Mouse (Mus musculus): ENCODE results near the gene Anapc4. TPM values are rescaled to one million over a fixed set of nuclear protein-coding genes. Genes with fewer than 3 reads are reported as not detected.

Gene Anapc4
- polyA plus RNA-seq, 1 experiment from 2014 or later, result 95.9 TPM

DNA sequence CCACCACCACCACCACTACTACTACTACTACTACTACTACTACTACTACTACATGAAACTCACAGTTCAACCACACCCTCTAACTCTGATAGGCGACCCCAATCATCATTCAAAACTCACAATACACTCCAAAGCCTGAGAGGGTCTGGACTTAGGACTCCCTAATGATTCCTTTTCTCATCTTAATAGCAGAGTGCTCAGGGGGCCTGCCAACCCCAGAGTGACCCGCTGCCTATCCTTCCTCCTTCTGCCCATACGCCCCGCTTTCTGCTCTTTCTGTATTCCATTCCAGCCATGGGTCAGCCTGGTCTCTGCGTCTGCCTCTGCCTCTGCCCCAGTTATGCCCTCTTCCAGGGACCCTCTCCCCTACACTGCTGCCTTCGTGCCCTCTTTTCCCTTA, 46.1 kb downstream of the Anapc4 start:
- no peaks in the 10 kb centered on the region for H3K4me1 ChIP-seq (replicated peaks)
- H3K27ac ChIP-seq, result no peak overlapping the region
- no peaks in the 10 kb centered on the region for H3K36me3 ChIP-seq
- no peaks in the 10 kb centered on the region for H3K9me3 ChIP-seq
- H3K4me3 ChIP-seq, result no peak overlapping the region
- H3K27me3 ChIP-seq (ENCODE audit: insufficient read depth, poor library complexity, severe bottlenecking), result peaks cover 10% of the 10 kb centered on the region
- WGBS, result 83% methylated on average over 6 of the region's 6 CpGs
- DNase-seq (ENCODE audit: low spot score), result no peak

DNA sequence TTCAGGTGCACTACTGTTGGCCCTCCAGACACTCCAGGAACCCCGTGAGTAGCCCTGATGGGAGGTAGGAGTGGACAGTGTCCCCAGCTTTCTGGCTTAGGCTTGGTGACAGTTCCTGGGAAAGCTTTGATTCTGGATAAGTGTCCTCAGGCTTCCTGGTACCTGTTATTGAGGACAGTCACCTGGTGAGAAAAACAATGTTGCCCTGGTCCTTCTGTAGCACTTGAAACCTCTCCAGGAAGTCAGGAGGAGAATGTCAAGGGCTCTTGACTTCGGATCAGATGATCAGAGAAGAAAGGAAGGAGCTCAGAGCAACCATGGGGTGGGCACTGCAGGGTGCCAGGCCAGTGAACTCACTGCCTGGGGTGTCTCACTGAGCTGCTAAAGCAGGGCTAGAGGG, 48.6 kb downstream of the Anapc4 start:
- DNase-seq (ENCODE audit: low spot score), result no peak
- 36% methylated on average over 2 of the region's 2 CpGs for whole genome bisulfite sequencing
- Histone ChIP-seq H3K36me3 (no peaks in the 10 kb centered on the region), H3K9me3 (no peaks in the 10 kb centered on the region), H3K4me1 (replicated peaks) (no peaks in the 10 kb centered on the region), H3K4me3 (no peak overlapping the region), H3K27me3 (ENCODE audit: insufficient read depth, poor library complexity, severe bottlenecking) (peaks cover 10% of the 10 kb centered on the region), H3K27ac (no peak overlapping the region)

DNA sequence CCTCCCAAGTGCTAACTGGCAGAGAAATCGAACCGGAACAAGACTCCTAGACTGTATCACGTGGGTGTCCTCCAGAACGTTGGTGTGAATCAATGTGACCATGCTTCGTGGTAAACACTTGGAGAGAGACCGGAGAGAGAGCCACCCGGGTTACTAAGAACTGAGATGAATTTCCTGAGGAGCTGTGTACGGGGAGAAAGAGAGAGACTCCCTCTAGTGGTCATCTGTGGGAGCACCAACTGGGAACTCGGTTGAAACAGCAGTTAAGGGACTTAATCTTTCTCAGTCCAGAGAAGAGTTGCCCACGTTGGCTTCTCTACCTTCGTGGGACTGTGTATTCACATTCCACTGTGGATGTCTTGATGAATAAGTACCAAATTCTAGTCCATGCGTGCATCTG, 53.3 kb downstream of the Anapc4 start:
- H3K4me1 ChIP-seq (replicated peaks), result no peaks in the 10 kb centered on the region
- WGBS, result 55% methylated on average over 12 of the region's 12 CpGs
- H3K4me3 ChIP-seq, result no peak overlapping the region
- no peaks in the 10 kb centered on the region for H3K36me3 ChIP-seq
- H3K27ac ChIP-seq, result no peak overlapping the region
- H3K9me3 ChIP-seq, result no peaks in the 10 kb centered on the region
- H3K27me3 ChIP-seq (ENCODE audit: insufficient read depth, poor library complexity, severe bottlenecking), result no peaks in the 10 kb centered on the region
- DNase-seq (ENCODE audit: low spot score), result peak; percentile 31

DNA sequence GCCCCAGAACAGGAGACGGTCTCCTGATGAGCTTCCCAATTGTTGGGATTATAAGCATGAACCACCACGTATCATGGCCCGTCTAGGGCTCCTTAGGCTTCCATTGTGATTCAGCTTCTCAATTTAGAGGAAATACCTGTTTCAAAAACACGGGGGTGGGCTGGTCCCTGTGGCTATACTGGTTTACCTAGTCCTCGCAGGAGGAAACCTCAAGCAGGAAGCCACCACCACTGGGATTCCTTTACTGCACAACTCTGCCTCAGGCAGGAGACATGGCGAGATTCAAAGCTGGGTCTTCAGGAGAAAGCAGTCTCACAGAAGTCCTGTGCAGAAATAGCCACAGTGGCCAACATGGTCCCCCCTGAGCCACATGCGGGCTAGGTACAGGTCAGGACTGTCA, 56.1 kb downstream of the Anapc4 start:
- no peaks in the 10 kb centered on the region for H3K36me3 ChIP-seq
- no peaks in the 10 kb centered on the region for H3K27me3 ChIP-seq (ENCODE audit: insufficient read depth, poor library complexity, severe bottlenecking)
- H3K9me3 ChIP-seq, result 0 out of 2 replicates have a peak, but pooled peaks cover 5% of the 10 kb centered on the region
- DNase-seq (ENCODE audit: low spot score), result no peak
- H3K27ac ChIP-seq, result no peak overlapping the region
- no peaks in the 10 kb centered on the region for H3K4me1 ChIP-seq (replicated peaks)
- 83% methylated on average over 7 of the region's 7 CpGs for WGBS
- no peak overlapping the region for H3K4me3 ChIP-seq

DNA sequence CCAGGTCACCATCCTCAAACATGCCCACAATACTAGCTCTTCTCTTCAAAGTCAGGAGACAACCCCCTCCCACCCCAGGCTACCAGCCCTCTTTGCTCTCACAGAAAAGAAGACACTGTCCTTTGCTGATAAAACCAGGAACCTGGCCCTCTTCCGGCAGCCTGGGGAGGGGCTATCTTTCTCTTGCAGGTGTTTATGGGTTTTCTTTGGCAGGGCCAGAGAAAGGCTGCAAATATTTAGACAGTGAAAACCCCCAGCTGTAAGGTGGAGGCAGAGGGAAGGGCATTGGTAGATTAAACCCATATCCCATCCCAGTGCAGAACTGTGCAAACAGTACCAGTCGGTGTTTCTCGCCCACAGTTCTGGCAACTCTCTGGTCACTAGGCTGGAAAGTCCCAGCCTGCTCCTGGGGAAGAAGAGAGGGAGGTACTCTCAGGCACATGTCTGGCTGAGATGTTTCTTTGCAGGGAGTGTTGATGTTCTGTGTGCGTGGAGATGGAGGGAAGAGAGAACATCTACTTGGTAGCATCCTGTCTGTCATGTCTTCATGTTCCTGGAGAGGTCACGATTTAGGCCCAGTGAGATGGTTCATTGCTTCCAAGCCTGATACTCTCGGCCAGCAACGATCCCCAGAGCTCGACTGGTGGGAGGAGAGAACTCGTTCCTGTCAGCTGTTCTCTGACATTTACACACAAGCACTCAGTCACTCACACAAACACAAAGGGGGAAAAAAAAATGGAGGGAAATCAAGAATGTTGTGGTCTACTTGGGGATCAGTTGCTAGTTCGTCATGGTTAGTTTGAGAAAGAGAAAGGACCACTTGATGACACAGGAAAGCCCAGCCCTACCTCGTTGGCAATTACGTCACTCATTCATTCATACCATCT, 58.4 kb downstream of the Anapc4 start:
- 71% methylated on average over 12 of the region's 12 CpGs for WGBS

DNA sequence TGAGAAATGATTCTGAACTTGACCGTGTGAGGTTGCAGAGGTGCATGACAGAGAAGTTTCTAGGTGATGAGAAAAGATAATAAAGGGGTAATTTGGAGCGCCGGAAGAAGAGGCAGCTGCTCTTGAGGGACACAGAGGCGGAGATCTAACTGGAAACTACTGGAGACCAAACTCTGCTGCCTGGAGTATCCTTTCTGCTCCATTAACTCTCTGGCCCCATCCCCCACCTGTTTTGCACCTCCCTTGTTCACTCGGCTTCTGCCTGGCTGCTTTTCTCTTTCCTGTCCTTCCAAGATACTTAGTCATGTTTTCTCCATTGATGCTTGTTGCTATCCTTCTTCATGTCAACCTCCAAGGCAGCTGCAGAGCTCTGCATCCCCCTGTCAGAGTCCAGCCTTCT, 60.1 kb downstream of the Anapc4 start:
- Histone ChIP-seq H3K36me3 (no peaks in the 10 kb centered on the region), H3K27ac (no peak overlapping the region), H3K4me3 (no peak overlapping the region), H3K27me3 (ENCODE audit: insufficient read depth, poor library complexity, severe bottlenecking) (no peaks in the 10 kb centered on the region), H3K9me3 (0 out of 2 replicates have a peak, but pooled peaks cover 5% of the 10 kb centered on the region), H3K4me1 (replicated peaks) (no peaks in the 10 kb centered on the region)
- 84% methylated on average over 5 of the region's 5 CpGs for WGBS
- no peak for DNase-seq (ENCODE audit: low spot score)

More for the DNA sequence above, 58.4 kb downstream of the Anapc4 start:
- Histone ChIP-seq H3K4me1 (replicated peaks) (no peaks in the 10 kb centered on the region), H3K27me3 (ENCODE audit: insufficient read depth, poor library complexity, severe bottlenecking) (no peaks in the 10 kb centered on the region), H3K36me3 (no peaks in the 10 kb centered on the region), H3K27ac (no peak overlapping the region), H3K9me3 (0 out of 2 replicates have a peak, but pooled peaks cover 5% of the 10 kb centered on the region), H3K4me3 (no peak overlapping the region)
- DNase-seq (ENCODE audit: low spot score), result no peak

DNA sequence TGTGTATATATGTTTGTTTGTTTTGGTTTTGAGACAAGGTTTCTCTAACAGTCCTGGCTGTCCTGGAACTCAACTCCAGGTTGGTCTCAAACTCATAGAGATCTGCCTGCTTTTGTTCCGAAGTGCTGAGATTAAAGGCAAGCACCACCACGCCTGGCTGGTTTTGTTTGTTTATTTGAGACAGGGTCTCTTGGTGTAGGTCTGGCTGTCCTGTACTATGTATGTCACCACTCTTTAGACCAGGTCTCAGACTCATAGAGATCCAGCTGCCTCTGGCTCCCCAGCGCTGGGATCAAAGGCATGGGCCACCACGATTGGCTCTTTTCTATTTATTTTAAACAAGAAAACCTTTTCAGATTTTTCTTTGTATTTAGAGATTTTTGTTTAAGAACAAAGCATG, 70.4 kb downstream of the Anapc4 start:
- Histone ChIP-seq H3K4me3 (no peak overlapping the region), H3K27ac (no peak overlapping the region), H3K4me1 (replicated peaks) (peaks cover 15% of the 10 kb centered on the region), H3K27me3 (ENCODE audit: insufficient read depth, poor library complexity, severe bottlenecking) (no peaks in the 10 kb centered on the region), H3K36me3 (no peaks in the 10 kb centered on the region), H3K9me3 (no peaks in the 10 kb centered on the region)
- DNase-seq (ENCODE audit: low spot score), result peak; percentile 8
- WGBS, result 36% methylated on average over 4 of the region's 4 CpGs

DNA sequence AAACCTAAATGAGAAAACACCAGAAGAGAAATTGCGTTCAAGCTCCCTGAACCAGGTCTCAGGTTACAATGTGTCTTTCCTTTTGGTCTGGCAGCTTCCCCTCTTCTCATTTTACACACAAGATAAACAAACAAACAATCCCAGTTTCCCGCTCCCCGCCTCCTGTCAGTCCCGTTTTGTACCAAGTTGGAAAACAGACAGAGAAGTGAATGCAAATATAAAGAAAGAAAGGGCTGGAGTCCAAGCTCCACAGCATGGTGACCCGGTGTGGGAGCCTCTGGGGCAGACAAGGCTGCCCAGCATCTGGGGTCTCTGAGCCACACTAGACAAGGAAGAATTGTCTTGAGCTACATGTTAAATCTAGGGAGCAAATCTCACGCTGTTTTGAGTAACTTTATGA, 70.9 kb downstream of the Anapc4 start:
- no peaks in the 10 kb centered on the region for H3K27me3 ChIP-seq (ENCODE audit: insufficient read depth, poor library complexity, severe bottlenecking)
- WGBS, result 19% methylated on average over 6 of the region's 6 CpGs

DNA sequence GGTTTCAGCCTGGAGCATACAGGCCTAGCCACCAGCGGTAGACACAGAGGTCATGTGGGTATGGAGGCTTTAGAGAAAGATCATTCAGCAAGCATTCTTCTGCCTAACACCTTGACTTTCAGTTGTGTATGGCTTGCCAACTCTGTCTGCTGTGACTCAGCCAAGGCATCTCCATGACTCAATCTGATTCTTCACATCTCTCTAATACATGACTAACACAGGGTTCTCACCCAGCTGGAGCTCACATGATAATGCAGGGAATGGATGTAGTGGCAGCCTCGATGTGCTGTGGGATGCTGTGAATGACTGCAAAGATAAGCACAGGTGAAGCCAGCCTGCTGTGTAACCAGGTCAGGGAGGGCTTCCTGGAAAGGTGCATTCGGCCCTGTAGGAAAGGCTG, 74.4 kb downstream of the Anapc4 start:
- WGBS, result 87% methylated on average over 3 of the region's 3 CpGs
- H3K4me3 ChIP-seq, result no peak overlapping the region
- DNase-seq (ENCODE audit: low spot score), result no peak
- H3K27me3 ChIP-seq (ENCODE audit: insufficient read depth, poor library complexity, severe bottlenecking), result no peaks in the 10 kb centered on the region
- no peaks in the 10 kb centered on the region for H3K9me3 ChIP-seq
- H3K36me3 ChIP-seq, result no peaks in the 10 kb centered on the region
- H3K27ac ChIP-seq, result no peak overlapping the region
- H3K4me1 ChIP-seq (replicated peaks), result peaks cover 15% of the 10 kb centered on the region

More for the DNA sequence above, 70.9 kb downstream of the Anapc4 start:
- DNase-seq (ENCODE audit: low spot score), result peak; percentile 29
- H3K36me3 ChIP-seq, result no peaks in the 10 kb centered on the region
- peaks cover 15% of the 10 kb centered on the region for H3K4me1 ChIP-seq (replicated peaks)
- H3K27ac ChIP-seq, result peak overlapping the region; percentile 63
- H3K9me3 ChIP-seq, result no peaks in the 10 kb centered on the region
- H3K4me3 ChIP-seq, result no peak overlapping the region

DNA sequence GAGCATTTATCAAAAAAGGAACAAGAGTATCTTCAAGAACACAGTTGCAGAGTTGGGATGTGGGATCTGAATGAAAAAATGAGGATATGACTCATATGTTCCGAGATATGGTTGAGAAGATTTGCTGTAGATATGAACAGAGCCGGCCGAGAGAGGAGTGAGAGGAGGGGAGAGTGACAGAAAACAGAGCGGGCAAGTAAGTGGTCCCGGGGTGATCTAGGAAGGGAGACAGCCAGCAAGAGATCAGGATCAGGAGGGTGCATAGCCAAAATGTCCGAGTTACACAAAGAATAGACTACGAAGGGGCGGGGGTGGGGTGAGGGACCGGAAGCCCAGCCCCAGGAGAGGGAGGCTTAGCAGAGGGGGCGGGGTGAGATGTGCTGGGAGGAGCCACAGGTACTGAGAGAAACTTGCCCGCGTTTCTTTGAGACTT, 76.4 kb downstream of the Anapc4 start:
- no peaks in the 10 kb centered on the region for H3K36me3 ChIP-seq
- no peaks in the 10 kb centered on the region for H3K27me3 ChIP-seq (ENCODE audit: insufficient read depth, poor library complexity, severe bottlenecking)
- 45% methylated on average over 12 of the region's 12 CpGs for WGBS
- no peaks in the 10 kb centered on the region for H3K9me3 ChIP-seq
- DNase-seq (ENCODE audit: low spot score), result peak; percentile 9
- H3K27ac ChIP-seq, result no peak overlapping the region
- peaks cover 4% of the 10 kb centered on the region for H3K4me1 ChIP-seq (replicated peaks)
- peak overlapping the region; percentile 23 for H3K4me3 ChIP-seq

DNA sequence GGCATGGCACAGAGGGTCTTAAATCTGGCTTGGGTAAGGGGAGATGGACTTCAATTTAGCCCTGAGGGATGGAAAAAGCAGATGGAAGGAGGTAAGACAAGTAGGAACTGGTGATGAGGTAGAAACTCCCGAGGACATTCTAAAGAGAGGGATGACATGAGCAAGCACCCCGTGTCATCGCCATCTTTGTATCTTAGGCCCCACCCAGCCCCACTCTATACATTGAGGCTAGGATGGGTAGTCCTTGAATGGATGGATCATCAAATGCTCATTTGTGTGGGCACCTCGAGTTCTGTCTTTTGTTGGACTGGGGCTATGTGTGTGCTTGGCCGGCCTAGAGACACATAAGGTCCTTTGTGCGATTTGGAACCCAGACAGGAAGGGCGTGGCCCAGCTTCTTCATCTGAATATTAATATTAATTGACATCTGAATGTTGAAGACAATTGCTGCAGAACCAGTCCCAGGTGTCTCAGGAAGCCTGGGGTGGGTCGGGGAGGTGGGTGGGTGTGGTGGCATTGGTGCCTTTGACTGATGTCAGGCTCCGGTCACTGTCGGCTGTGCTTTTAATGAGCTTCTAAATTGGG, 77.6 kb downstream of the Anapc4 start:
- Histone ChIP-seq H3K4me1 (replicated peaks) (no peaks in the 10 kb centered on the region), H3K27ac (no peak overlapping the region), H3K36me3 (no peaks in the 10 kb centered on the region), H3K27me3 (ENCODE audit: insufficient read depth, poor library complexity, severe bottlenecking) (no peaks in the 10 kb centered on the region), H3K4me3 (no peak overlapping the region), H3K9me3 (no peaks in the 10 kb centered on the region)
- no peak for DNase-seq (ENCODE audit: low spot score)
- 96% methylated on average over 10 of the region's 10 CpGs for WGBS

DNA sequence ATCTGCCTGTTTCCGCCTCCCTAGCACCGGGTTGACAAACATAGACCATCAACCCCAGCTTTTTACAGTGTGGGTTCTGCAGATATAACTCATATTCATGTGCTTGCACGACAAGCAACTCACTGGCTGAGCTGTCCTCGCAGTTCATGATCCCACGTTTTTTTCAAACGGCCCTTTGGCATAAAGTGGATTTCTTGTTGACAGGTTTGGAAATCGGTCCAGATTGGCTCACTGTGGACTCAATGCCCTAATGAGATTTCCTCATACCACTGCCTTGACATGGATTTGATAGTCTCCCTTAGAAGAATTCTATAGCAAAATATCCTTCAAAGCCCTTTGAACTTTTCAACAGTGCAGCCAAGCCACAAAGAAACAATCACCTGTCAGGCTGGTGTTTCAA, 79.9 kb downstream of the Anapc4 start:
- DNase-seq (ENCODE audit: low spot score), result no peak
- H3K27ac ChIP-seq, result no peak overlapping the region
- WGBS, result 91% methylated on average over 7 of the region's 7 CpGs

DNA sequence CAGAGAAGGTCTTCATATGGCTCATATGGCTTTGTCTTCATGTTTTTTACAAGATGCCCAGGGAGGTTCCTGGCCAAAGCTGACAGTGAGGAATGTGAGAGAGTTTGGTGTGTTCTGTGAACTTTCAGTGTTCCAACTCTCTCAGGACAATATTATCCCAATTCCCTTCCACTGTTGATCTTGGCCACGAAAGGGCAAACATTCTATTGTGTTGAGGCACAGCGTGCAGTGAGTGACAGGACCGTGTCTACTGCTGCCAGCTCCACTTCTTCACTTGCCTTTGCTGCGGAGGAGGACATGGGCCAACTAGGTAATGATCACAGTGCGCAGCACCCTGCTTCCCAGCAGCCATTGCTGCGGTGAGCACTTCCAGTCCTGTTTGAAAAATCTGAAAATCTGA, 82.4 kb downstream of the Anapc4 start:
- Histone ChIP-seq H3K4me3 (no peak overlapping the region), H3K9me3 (no peaks in the 10 kb centered on the region), H3K27me3 (ENCODE audit: insufficient read depth, poor library complexity, severe bottlenecking) (no peaks in the 10 kb centered on the region), H3K36me3 (no peaks in the 10 kb centered on the region), H3K4me1 (replicated peaks) (no peaks in the 10 kb centered on the region), H3K27ac (no peak overlapping the region)
- 84% methylated on average over 6 of the region's 6 CpGs for WGBS
- no peak for DNase-seq (ENCODE audit: low spot score)

More for the DNA sequence above, 79.9 kb downstream of the Anapc4 start:
- H3K4me1 ChIP-seq (replicated peaks), result no peaks in the 10 kb centered on the region
- H3K27me3 ChIP-seq (ENCODE audit: insufficient read depth, poor library complexity, severe bottlenecking), result no peaks in the 10 kb centered on the region
- no peak overlapping the region for H3K4me3 ChIP-seq
- no peaks in the 10 kb centered on the region for H3K36me3 ChIP-seq
- no peaks in the 10 kb centered on the region for H3K9me3 ChIP-seq
